Mouse (Mus musculus) lung, adult 2 months (tissue): ENCODE measurements around the gene Gmfb.

Experiments
- CTCF ChIP-seq: fragments of 200-500 bp; IDR thresholded peaks from 2 replicates; pipeline ENCODE4 v1.5.1; 2011; ENCODE audit warnings: mild to moderate bottlenecking, low read length, control low read depth; ENCODE audit not compliant: insufficient read depth
- POLR2A ChIP-seq: fragments of 200-500 bp; IDR thresholded peaks from 2 replicates; pipeline ENCODE4 v1.6.1; 2011; ENCODE audit warnings: low read depth, mild to moderate bottlenecking, control low read depth, low read length, borderline replicate concordance; ENCODE audit errors: extremely low read depth

DNA sequence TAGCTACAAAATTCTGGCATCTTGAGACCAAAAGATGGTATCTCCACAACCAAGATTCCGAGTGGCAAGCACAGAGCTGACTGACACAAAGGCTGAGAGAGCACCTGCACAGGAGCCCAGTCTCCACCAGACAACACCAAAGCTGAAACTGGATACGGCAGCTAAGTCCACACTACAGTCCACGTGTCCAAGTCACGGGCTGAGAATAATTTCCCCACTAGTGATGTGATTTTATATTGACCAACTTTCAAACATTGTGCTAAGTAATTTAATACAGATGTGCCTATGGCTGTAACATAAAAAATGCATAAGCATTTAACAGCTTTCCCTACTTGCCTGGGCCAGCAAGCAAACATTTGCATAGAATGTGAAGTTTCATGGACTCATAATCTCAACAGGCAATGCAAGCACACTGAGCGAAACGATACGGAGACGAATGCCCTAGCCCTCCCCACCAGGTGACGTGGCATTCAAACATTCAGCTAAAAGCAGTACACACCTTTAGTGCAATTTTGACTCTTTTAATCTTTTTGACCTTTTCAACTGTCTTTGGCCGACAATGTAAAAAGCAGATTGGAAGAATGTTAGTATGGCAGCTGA, 38.6 kb downstream of the Gmfb start:
- TF ChIP-seq CTCF, result no peak
- no peak for TF ChIP-seq POLR2A
